Mouse (Mus musculus): ENCODE results near the gene Tspan4. TPM values are rescaled to one million over a fixed set of nuclear protein-coding genes. Genes with fewer than 3 reads are reported as not detected.

Tspan4 gene
- polyA plus RNA-seq, 1 experiment from 2014 or later, result 49.1 TPM

DNA sequence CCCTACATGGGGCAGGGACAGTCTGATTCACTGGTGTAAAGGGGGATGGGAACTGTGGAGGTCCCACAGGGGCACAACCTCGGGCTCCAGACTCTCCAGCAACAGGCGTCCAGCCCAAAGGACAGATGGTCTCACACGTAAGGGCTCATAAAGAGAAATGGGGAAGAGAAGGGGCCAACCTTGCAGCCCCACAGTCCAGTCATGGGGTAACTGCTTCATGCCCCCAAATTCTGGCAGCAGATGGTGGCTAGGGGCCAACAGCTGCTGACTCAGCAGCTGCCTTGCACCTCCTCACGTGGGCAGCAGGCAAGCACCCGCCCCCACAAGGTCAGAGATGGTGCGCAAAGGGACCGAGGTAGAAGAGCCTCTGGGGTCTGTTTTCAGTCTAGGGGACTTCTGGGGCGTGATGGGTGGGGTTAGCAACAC, 42.8 kb upstream of the Tspan4 start:
- H3K9ac ChIP-seq (ENCODE audit: low read depth, low read length), result no peak overlapping the region
- peaks cover 51% of the 10 kb centered on the region for H3K4me1 ChIP-seq (ENCODE audit: control insufficient read depth, insufficient read depth, low read length)
- WGBS, result 91% methylated on average over 8 of the region's 8 CpGs
- no peak overlapping the region for H3K27ac ChIP-seq (ENCODE audit: low read length)
- ATAC-seq, result no peak
- peaks cover 32% of the 10 kb centered on the region for H3K36me3 ChIP-seq (ENCODE audit: control insufficient read depth, insufficient read depth, low read length)
- no peak overlapping the region for H3K4me3 ChIP-seq (ENCODE audit: low read depth, low read length)
- H3K9me3 ChIP-seq (replicated peaks; ENCODE audit: control insufficient read depth, low read length, poor library complexity, severe bottlenecking), result no peaks in the 10 kb centered on the region
- no peaks in the 10 kb centered on the region for H3K27me3 ChIP-seq (ENCODE audit: control insufficient read depth, insufficient read depth, low read depth, low read length)
- H3K4me2 ChIP-seq (ENCODE audit: low read length), result no peak overlapping the region

DNA sequence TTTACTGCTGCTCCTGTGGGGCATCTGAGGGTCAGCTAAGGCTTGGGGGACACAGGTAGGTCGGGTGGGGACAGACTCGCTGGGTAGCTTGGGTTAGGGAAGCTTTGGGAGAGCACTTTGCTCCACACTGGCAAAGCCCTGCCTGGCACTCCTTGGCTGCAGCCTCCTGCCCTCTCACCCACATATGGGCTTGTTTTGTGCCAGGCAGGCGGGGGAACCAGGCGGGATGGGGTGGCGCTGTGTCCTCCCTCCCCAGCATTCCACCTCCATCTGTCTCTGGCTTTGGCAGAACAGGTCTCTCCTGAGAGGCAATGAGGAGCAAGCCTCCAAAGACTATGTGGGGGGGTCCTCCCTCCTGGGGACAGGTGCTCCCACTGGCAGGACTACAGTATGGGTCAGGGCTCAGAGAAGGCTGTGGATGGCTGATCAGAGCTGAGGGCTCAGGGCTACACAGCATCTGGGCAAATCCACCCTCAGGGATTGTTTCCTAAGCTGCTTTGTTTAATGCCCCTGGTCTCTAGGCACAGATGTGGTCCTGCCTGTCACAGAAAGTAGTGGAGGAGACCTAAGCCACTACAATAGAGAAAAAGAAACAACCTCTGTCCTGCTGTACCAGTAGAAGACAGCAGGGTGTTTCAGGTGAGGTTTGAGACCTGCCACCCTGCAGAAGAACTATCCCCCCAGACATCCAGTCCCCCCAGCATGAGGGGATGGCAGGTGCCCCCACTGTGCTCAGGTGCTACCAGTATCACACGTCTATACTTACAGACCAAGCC, 42.1 kb upstream of the Tspan4 start:
- ATAC-seq, result no peak
- H3K36me3 ChIP-seq (ENCODE audit: control insufficient read depth, insufficient read depth, low read length), result peaks cover 27% of the 10 kb centered on the region
- 90% methylated on average over 6 of the region's 6 CpGs for WGBS

DNA sequence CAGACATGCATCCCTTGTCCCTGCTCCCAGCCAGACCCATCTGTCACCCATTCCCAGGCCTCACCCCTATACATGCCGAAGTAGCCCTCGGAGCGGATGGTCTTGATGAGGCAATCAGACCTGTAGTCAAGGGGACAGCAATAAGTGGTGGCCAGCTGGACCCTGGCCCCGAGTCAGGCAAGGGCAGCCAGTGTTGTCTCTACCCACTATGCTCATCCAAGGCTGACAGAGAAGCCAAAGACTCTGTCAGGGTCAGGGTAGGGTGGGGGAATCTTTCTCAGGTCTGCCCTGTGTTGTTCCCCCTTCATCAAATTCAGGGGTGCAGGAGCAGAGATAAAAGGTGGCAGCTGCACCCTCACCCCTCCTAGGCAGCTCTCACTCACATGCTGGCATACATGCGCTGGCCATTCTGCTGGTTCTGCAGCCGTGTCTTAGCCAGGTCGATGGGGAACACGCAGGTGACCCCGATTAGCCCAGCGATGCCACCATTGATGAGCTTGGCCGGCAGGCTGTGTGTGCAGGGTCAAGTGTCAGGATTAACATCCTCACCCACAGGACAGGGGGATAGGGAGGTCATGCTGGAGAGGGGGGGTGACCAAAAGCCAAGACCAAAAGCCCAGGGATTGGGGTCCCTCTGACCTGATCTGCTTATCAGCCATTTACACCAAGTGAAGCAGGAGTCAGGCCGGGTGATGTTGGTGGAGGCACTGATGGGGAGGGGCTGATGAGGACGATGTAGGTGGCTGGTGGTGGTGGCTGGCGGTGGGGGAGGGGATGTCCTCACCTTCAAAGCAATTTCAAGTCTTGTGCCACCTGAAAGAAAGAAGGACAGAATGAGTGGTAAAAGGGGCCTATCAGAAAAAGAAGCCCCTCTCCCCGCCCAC, 41.3 kb upstream of the Tspan4 start:
- H3K9me3 ChIP-seq (replicated peaks; ENCODE audit: control insufficient read depth, low read length, poor library complexity, severe bottlenecking), result no peaks in the 10 kb centered on the region
- H3K27me3 ChIP-seq (ENCODE audit: control insufficient read depth, insufficient read depth, low read depth, low read length), result no peaks in the 10 kb centered on the region
- H3K36me3 ChIP-seq (ENCODE audit: control insufficient read depth, insufficient read depth, low read length), result peaks cover 27% of the 10 kb centered on the region
- peak overlapping the region; percentile 65 for H3K4me3 ChIP-seq (ENCODE audit: low read depth, low read length)
- 64% methylated on average over 15 of the region's 15 CpGs for whole genome bisulfite sequencing
- no peak for ATAC-seq
- peak overlapping the region; percentile 77 for H3K27ac ChIP-seq (ENCODE audit: low read length)
- H3K9ac ChIP-seq (ENCODE audit: low read depth, low read length), result peak overlapping the region; percentile 89
- H3K4me1 ChIP-seq (ENCODE audit: control insufficient read depth, insufficient read depth, low read length), result peaks cover 46% of the 10 kb centered on the region
- H3K4me2 ChIP-seq (ENCODE audit: low read length), result peak overlapping the region; percentile 69

More for the DNA sequence above, 42.1 kb upstream of the Tspan4 start:
- H3K4me1 ChIP-seq (ENCODE audit: control insufficient read depth, insufficient read depth, low read length), result peaks cover 53% of the 10 kb centered on the region
- H3K4me2 ChIP-seq (ENCODE audit: low read length), result peak overlapping the region; percentile 69
- H3K27ac ChIP-seq (ENCODE audit: low read length), result no peak overlapping the region
- no peak overlapping the region; the same call in 1 of the 2 replicates for H3K4me3 ChIP-seq (ENCODE audit: low read depth, low read length)
- H3K9me3 ChIP-seq (replicated peaks; ENCODE audit: control insufficient read depth, low read length, poor library complexity, severe bottlenecking), result no peaks in the 10 kb centered on the region
- peak overlapping the region; percentile 89 for H3K9ac ChIP-seq (ENCODE audit: low read depth, low read length)
- no peaks in the 10 kb centered on the region for H3K27me3 ChIP-seq (ENCODE audit: control insufficient read depth, insufficient read depth, low read depth, low read length)

DNA sequence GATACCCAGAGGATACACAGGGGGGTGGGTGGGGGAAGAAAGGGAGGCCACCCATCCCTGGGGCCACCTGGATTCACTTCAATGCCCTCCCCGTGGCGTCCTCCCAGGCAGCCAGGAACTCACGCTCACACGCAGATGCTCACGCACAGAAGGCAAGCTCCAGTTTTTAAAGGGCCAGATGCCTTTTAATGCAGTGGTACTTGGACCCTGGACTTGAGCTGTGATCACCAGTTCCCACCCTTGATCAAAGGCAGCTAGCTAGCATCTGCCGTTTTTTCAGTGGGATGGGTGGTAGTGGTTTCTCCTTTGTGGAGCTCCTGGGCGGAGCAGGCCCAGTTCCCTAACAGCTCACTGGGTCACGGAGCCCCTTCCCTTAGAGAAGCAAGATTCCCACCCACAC, 40.6 kb upstream of the Tspan4 start:
- Histone ChIP-seq H3K27ac (ENCODE audit: low read length) (peak overlapping the region; percentile 77), H3K4me2 (ENCODE audit: low read length) (peak overlapping the region; percentile 69), H3K36me3 (ENCODE audit: control insufficient read depth, insufficient read depth, low read length) (peaks cover 27% of the 10 kb centered on the region), H3K27me3 (ENCODE audit: control insufficient read depth, insufficient read depth, low read depth, low read length) (no peaks in the 10 kb centered on the region), H3K9me3 (replicated peaks; ENCODE audit: control insufficient read depth, low read length, poor library complexity, severe bottlenecking) (no peaks in the 10 kb centered on the region), H3K4me1 (ENCODE audit: control insufficient read depth, insufficient read depth, low read length) (peaks cover 45% of the 10 kb centered on the region), H3K9ac (ENCODE audit: low read depth, low read length) (peak overlapping the region; percentile 89), H3K4me3 (ENCODE audit: low read depth, low read length) (peak overlapping the region; percentile 65)
- 8% methylated on average over 8 of the region's 8 CpGs for WGBS
- 0 out of 2 replicates have a peak, but pooled peaks have one; percentile 8 for ATAC-seq

DNA sequence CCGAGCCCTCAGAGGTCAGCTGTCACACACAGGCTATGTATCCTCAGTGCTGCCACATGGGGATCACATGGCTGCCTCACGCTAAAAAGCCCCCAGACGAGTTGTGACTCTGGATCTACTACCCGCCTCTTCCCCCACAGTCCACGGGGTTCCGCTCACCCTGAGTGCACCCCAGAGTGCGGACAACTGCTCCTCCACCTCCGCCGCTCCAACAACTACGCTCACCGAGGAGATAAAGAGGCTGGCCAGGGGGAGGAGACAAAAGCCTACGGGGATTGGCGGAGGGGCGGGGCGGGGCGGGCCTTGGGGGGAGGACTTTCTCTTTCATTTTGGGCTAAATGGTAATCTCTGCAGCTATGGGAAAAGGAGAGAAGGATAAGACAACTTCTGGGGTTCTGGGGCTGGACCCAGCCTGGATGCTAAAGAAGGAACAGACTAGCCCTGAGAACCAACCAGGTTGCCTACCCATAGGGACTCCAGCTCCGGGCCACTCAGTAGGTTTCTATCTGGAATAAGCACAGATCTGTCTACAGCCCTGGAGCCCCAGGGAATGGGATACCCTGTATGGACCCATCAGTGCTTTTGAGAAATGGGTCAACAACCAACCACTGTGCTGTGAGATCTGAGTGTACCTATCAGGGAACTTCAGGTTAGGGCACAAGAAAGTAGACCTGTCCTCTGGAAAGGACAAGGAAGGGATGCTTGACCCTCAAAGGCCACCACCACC, 39.7 kb upstream of the Tspan4 start:
- peaks cover 40% of the 10 kb centered on the region for H3K4me1 ChIP-seq (ENCODE audit: control insufficient read depth, insufficient read depth, low read length)
- WGBS, result 4% methylated on average over 17 of the region's 17 CpGs
- peak overlapping the region; percentile 89 for H3K9ac ChIP-seq (ENCODE audit: low read depth, low read length)
- ATAC-seq, result peak; percentile 11
- no peaks in the 10 kb centered on the region for H3K9me3 ChIP-seq (replicated peaks; ENCODE audit: control insufficient read depth, low read length, poor library complexity, severe bottlenecking)
- H3K4me3 ChIP-seq (ENCODE audit: low read depth, low read length), result peak overlapping the region; percentile 65
- H3K4me2 ChIP-seq (ENCODE audit: low read length), result peak overlapping the region; percentile 69
- no peaks in the 10 kb centered on the region for H3K27me3 ChIP-seq (ENCODE audit: control insufficient read depth, insufficient read depth, low read depth, low read length)
- peaks cover 24% of the 10 kb centered on the region for H3K36me3 ChIP-seq (ENCODE audit: control insufficient read depth, insufficient read depth, low read length)
- peak overlapping the region; percentile 77 for H3K27ac ChIP-seq (ENCODE audit: low read length)

DNA sequence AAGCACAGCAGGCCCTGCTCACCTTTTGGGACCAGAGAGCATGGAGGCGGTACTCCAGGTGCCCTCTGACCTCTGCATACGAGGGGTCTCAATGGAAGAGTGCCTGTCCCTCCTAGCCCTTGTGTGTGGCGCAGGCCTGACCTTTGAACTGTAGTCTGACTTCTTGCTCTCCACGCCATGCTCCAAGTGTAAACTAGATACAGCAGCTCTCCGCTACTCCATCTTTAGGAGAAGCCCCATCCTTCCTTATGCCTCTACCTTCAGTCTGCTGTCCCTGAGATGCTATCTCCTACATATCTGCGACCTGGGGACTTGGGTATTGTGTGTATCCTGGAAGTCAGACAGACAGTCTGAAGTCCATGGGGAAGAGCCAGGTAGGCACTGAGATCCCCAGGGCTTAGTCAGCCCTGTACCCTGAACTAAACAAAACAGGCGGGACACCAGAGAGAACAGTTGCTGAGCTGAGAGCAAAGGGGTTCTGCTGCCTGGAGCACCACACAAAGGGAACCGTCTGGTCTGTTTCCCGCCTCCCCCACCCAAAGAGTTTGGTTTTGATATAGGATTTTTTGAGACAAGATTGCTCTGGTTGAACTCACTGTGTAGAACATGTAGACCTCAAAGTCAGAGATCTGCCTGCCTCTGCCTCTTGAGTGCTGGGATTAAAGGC, 39.1 kb upstream of the Tspan4 start:
- Histone ChIP-seq H3K4me3 (ENCODE audit: low read depth, low read length) (no peak overlapping the region), H3K4me2 (ENCODE audit: low read length) (peak overlapping the region; percentile 69), H3K9ac (ENCODE audit: low read depth, low read length) (no peak overlapping the region), H3K27me3 (ENCODE audit: control insufficient read depth, insufficient read depth, low read depth, low read length) (no peaks in the 10 kb centered on the region), H3K4me1 (ENCODE audit: control insufficient read depth, insufficient read depth, low read length) (peaks cover 40% of the 10 kb centered on the region), H3K9me3 (replicated peaks; ENCODE audit: control insufficient read depth, low read length, poor library complexity, severe bottlenecking) (no peaks in the 10 kb centered on the region), H3K27ac (ENCODE audit: low read length) (peak overlapping the region; percentile 77; the same call in 1 of the 2 replicates), H3K36me3 (ENCODE audit: control insufficient read depth, insufficient read depth, low read length) (peaks cover 18% of the 10 kb centered on the region)
- no peak for ATAC-seq
- WGBS, result 75% methylated on average over 9 of the region's 9 CpGs

DNA sequence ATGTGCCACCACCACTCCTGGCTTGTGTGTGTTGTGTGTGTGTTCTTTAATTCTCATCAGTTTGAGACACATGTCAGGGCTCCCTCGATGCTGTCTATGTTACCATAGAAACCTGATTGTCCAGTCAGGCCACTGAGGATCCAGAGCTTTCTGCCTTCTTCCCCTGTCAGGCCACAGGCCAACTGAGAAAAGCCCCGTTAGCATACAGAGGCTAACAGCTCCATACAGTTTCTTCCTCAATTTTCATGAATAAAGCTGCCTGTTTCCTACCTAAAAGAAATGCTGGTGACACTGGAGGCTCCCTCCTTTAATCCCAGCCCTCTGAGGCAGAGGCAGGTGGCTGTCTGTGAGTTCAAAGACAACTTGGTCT, 38.5 kb upstream of the Tspan4 start:
- ATAC-seq, result no peak
- Histone ChIP-seq H3K36me3 (ENCODE audit: control insufficient read depth, insufficient read depth, low read length) (peaks cover 13% of the 10 kb centered on the region), H3K4me2 (ENCODE audit: low read length) (peak overlapping the region; percentile 69), H3K9ac (ENCODE audit: low read depth, low read length) (peak overlapping the region; percentile 89), H3K4me3 (ENCODE audit: low read depth, low read length) (peak overlapping the region; percentile 59), H3K27ac (ENCODE audit: low read length) (no peak overlapping the region; the same call in 1 of the 2 replicates), H3K27me3 (ENCODE audit: control insufficient read depth, insufficient read depth, low read depth, low read length) (no peaks in the 10 kb centered on the region), H3K4me1 (ENCODE audit: control insufficient read depth, insufficient read depth, low read length) (peaks cover 40% of the 10 kb centered on the region), H3K9me3 (replicated peaks; ENCODE audit: control insufficient read depth, low read length, poor library complexity, severe bottlenecking) (no peaks in the 10 kb centered on the region)
- WGBS, result 37% methylated on average over 2 of the region's 2 CpGs

All from midbrain, embryonic 16.5 days (tissue).